Mouse (Mus musculus) cerebellum, adult (tissue): ENCODE results near the gene Mrps11.

ENCODE experiments used
- ATAC-seq: cut with Nextera tagmentation; 2 replicates; pipeline ENCODE4 v1.9.2; 2017; ENCODE audit warnings: mild to moderate bottlenecking, moderate library complexity, mixed read lengths; ENCODE audit not compliant: insufficient number of reproducible peaks, low FRiP score, low TSS enrichment

Mrps11 gene

GRCm38 (mm10) chr7:78782639-78783581 lies at the start of gene Mrps11, which contains the start of gene Mrpl46:
Gene Mrps11 (plus strand): TSS chr7:78783119.
Gene Mrpl46 (minus strand): TSS chr7:78783531.
- peak; percentile 98 for ATAC-seq

- no peak for ATAC-seq
Observed at GRCm38 (mm10) chr7:78737196-78737595, 45.7 kb upstream of the Mrps11 start.

- no peak for ATAC-seq
Observed at GRCm38 (mm10) chr7:78737614-78738210, 45.2 kb upstream of the Mrps11 start, which contains the start of gene Ntrk3. Gene Ntrk3 (minus strand): TSS chr7:78738012.

GRCm38 (mm10) chr7:78739351-78740000 lies 43.4 kb upstream of the Mrps11 start:
- ATAC-seq: no peak

GRCm38 (mm10) chr7:78743731-78744385 lies 39.1 kb upstream of the Mrps11 start:
- no peak for ATAC-seq

GRCm38 (mm10) chr7:78752961-78753360 lies 30.0 kb upstream of the Mrps11 start:
- ATAC-seq: no peak

- no peak for ATAC-seq
Observed at GRCm38 (mm10) chr7:78753752-78754457, 29.0 kb upstream of the Mrps11 start.

- ATAC-seq: no peak
Observed at GRCm38 (mm10) chr7:78754458-78755000, 28.4 kb upstream of the Mrps11 start.

- no peak for ATAC-seq
Observed at GRCm38 (mm10) chr7:78763801-78764200, 19.1 kb upstream of the Mrps11 start.

- 0 out of 2 replicates have a peak, but pooled peaks have one; percentile 42 for ATAC-seq
Observed at GRCm38 (mm10) chr7:78765215-78765631, 17.7 kb upstream of the Mrps11 start.

GRCm38 (mm10) chr7:78766019-78766683 lies 16.8 kb upstream of the Mrps11 start:
- ATAC-seq: peak; percentile 80

- no peak for ATAC-seq
Observed at GRCm38 (mm10) chr7:78767929-78768531, 14.9 kb upstream of the Mrps11 start.

GRCm38 (mm10) chr7:78769075-78769652 lies 13.8 kb upstream of the Mrps11 start:
- no peak for ATAC-seq

GRCm38 (mm10) chr7:78770936-78771335 lies 12.0 kb upstream of the Mrps11 start:
- no peak for ATAC-seq

- no peak for ATAC-seq
Observed at GRCm38 (mm10) chr7:78778741-78779140, 4.2 kb upstream of the Mrps11 start.

GRCm38 (mm10) chr7:78785906-78786305 lies 3.0 kb downstream of the Mrps11 start:
- no peak for ATAC-seq

GRCm38 (mm10) chr7:78787793-78788380 lies 5.0 kb downstream of the Mrps11 start:
- ATAC-seq: no peak
